Mouse (Mus musculus): Measurements from ENCODE around the gene Zbtb16. TPM values are rescaled to one million over a fixed set of nuclear protein-coding genes. Genes with fewer than 3 reads are reported as not detected.

Gene Zbtb16
- polyA plus RNA-seq, 1 experiment from 2014 or later = 5.3 TPM

DNA sequence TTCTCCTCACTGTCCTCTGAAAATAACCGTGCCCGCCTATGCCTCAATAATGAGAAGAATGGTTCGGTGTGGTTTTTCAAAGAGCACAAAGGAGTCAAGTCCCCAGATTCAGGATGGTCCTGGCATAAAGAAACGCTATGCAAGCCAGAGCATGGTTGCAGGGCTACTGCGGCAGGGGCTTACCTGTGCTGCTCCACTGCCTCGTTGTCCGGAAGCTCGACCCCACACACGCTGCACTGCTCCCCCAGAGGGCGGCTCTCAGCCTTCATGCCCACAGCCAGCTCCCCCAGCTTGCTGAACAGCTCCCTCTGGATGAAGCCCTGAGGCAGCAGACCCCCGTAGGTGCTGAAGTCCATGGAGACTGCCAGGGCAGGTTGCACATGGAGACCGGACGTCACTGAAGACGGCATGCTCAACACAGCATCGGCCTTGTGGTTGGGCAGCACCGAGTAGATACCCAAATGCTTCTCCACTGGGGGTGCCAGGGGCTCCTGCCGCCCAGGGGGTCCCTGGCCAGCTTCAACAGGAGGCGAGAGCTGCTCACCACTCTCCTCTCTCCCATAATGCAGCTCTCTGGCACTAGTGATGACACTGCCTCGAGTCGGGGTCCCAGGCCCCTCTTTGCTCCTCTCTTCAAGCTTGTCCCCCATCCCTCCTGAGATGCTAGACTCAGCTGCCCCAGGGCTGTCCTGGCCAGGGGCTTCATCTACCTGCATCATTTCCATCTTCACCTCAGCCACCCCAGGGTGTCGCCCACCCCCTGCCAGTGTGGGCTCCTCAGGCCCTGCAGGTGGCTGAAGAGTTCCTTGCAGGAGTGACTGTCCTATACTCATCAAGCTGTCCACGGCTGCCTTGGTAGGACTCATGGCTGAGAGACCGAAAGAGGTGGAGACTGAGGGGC lies 4.2 kb downstream of the Zbtb16 start:
- no peak for ATAC-seq (ENCODE audit: low FRiP score)
- H3K27me3 ChIP-seq (ENCODE audit: control insufficient read depth, insufficient read depth, low read length) = peaks cover 13% of the 10 kb centered on the region; the same call in 1 of the 2 replicates
- H3K4me3 ChIP-seq (replicated peaks; ENCODE audit: low read length) = no peak overlapping the region
- no peak for DNase-seq (ENCODE audit: low spot score)
- H3K27ac ChIP-seq = no peak overlapping the region
- no peaks in the 10 kb centered on the region for H3K9me3 ChIP-seq (ENCODE audit: control insufficient read depth, low read length)
- H3K9ac ChIP-seq = no peak overlapping the region
- peaks cover 3% of the 10 kb centered on the region; the same call in 1 of the 2 replicates for H3K4me1 ChIP-seq (replicated peaks; ENCODE audit: control insufficient read depth, insufficient read depth, low read length)
- WGBS = 81% methylated on average over 23 of the region's 23 CpGs
- H3K36me3 ChIP-seq (replicated peaks; ENCODE audit: control insufficient read depth, insufficient read depth) = peaks cover 6% of the 10 kb centered on the region; the same call in 1 of the 2 replicates
- no peak overlapping the region for H3K4me2 ChIP-seq (replicated peaks)

DNA sequence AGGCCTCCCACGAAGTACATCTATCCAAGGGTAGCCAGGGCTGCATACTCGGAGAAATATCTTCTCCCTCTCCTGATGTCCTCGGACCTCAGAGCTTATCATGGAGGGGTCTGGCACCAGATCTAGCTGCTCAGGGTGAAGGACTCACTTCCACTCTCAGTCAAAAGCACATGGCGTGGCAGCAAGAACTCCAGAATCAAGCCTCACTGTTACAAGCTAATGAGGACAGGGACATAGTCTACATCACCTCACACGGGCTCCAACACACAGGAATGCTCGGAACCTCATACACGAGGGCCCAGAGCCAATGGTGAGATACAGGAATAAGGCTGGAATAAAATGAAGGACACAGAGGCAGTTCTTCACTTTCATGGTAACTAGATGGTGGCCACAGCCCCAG lies 7.2 kb downstream of the Zbtb16 start:
- no peak for ATAC-seq (ENCODE audit: low FRiP score)
- WGBS = 90% methylated on average over 7 of the region's 7 CpGs
- no peak overlapping the region for H3K9ac ChIP-seq
- H3K4me1 ChIP-seq (replicated peaks; ENCODE audit: control insufficient read depth, insufficient read depth, low read length) = no peaks in the 10 kb centered on the region
- H3K27me3 ChIP-seq (ENCODE audit: control insufficient read depth, insufficient read depth, low read length) = peaks cover 3% of the 10 kb centered on the region; the same call in 1 of the 2 replicates
- H3K36me3 ChIP-seq (replicated peaks; ENCODE audit: control insufficient read depth, insufficient read depth) = peaks cover 6% of the 10 kb centered on the region; the same call in 1 of the 2 replicates
- H3K27ac ChIP-seq = no peak overlapping the region
- H3K4me2 ChIP-seq (replicated peaks) = no peak overlapping the region
- no peak overlapping the region for H3K4me3 ChIP-seq (replicated peaks; ENCODE audit: low read length)
- DNase-seq (ENCODE audit: low spot score) = no peak
- no peaks in the 10 kb centered on the region for H3K9me3 ChIP-seq (ENCODE audit: control insufficient read depth, low read length)

- H3K36me3 ChIP-seq (replicated peaks; ENCODE audit: control insufficient read depth, insufficient read depth) = no peaks in the 10 kb centered on the region
- DNase-seq (ENCODE audit: low spot score) = no peak
- no peaks in the 10 kb centered on the region for H3K9me3 ChIP-seq (ENCODE audit: control insufficient read depth, low read length)
- peaks cover 9% of the 10 kb centered on the region; the same call in 1 of the 2 replicates for H3K4me1 ChIP-seq (replicated peaks; ENCODE audit: control insufficient read depth, insufficient read depth, low read length)
- H3K4me3 ChIP-seq (replicated peaks; ENCODE audit: low read length) = no peak overlapping the region
- no peak overlapping the region for H3K9ac ChIP-seq
- ATAC-seq (ENCODE audit: low FRiP score) = no peak
- 89% methylated on average over 7 of the region's 7 CpGs for WGBS
- H3K27ac ChIP-seq = no peak overlapping the region
- no peaks in the 10 kb centered on the region for H3K27me3 ChIP-seq (ENCODE audit: control insufficient read depth, insufficient read depth, low read length)
- H3K4me2 ChIP-seq (replicated peaks) = no peak overlapping the region
Observed at GRCm38 (mm10) chr9:48826377-48826889, 9.6 kb downstream of the Zbtb16 start.

DNA sequence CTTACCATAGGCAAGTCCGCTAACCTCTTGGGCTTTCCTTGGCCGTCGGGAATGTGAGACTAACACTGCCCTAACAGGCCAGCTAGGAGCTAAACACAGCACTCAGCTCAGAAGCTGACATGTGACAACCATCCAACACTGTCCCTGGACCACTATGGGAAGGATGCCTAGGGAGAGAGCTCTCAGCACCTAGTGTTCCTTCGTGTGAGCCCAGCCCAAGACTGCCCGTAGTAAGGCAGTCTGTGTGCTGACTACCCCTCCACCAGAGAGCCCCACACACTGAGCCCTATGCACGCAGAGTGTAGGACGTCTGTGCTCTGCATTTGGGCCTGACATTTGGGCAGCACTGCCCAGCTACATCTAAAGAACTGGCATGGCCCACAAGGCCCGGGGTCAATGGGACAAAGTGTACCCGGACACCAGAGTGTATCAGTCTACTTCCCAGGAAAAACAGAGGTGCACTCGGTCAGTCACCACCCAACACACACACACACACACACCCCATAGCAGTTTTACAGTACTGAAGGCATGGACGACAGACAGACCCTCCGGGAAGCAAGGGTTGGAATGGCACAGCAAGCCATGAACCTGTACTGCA lies 11.4 kb downstream of the Zbtb16 start:
- WGBS = 67% methylated on average over 12 of the region's 12 CpGs
- no peak for DNase-seq (ENCODE audit: low spot score)
- Histone ChIP-seq H3K9ac (no peak overlapping the region), H3K36me3 (replicated peaks; ENCODE audit: control insufficient read depth, insufficient read depth) (no peaks in the 10 kb centered on the region), H3K27ac (no peak overlapping the region), H3K4me1 (replicated peaks; ENCODE audit: control insufficient read depth, insufficient read depth, low read length) (peaks cover 9% of the 10 kb centered on the region), H3K4me3 (replicated peaks; ENCODE audit: low read length) (no peak overlapping the region), H3K9me3 (ENCODE audit: control insufficient read depth, low read length) (no peaks in the 10 kb centered on the region), H3K27me3 (ENCODE audit: control insufficient read depth, insufficient read depth, low read length) (no peaks in the 10 kb centered on the region), H3K4me2 (replicated peaks) (no peak overlapping the region)
- no peak for ATAC-seq (ENCODE audit: low FRiP score)

- H3K9ac ChIP-seq = no peak overlapping the region
- no peaks in the 10 kb centered on the region for H3K9me3 ChIP-seq (ENCODE audit: control insufficient read depth, low read length)
- no peaks in the 10 kb centered on the region for H3K27me3 ChIP-seq (ENCODE audit: control insufficient read depth, insufficient read depth, low read length)
- no peak overlapping the region for H3K4me3 ChIP-seq (replicated peaks; ENCODE audit: low read length)
- no peaks in the 10 kb centered on the region for H3K36me3 ChIP-seq (replicated peaks; ENCODE audit: control insufficient read depth, insufficient read depth)
- no peak for DNase-seq (ENCODE audit: low spot score)
- H3K27ac ChIP-seq = no peak overlapping the region
- no peak for ATAC-seq (ENCODE audit: low FRiP score)
- no peak overlapping the region for H3K4me2 ChIP-seq (replicated peaks)
- peaks cover 9% of the 10 kb centered on the region for H3K4me1 ChIP-seq (replicated peaks; ENCODE audit: control insufficient read depth, insufficient read depth, low read length)
- WGBS = 48% methylated on average over 6 of the region's 6 CpGs
Observed at GRCm38 (mm10) chr9:48823851-48824250, 12.2 kb downstream of the Zbtb16 start.

DNA sequence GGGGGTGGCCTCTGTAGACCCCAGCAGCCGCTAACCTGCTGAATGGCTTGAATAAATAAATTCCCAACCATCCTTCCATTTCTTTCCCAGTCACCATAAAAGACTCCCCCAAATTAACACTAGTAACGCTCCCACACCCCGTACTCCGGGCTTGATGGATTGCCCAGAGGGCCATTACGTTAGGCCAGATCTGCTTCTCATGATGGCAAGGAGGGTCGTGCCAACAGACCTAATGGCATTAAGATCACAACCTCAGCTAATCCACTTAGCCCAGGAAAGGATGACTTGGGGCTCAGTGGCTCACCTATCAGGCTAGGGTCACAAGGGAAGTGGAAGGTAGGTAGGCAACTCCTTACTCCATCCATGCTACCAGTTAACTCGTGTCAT lies 12.7 kb downstream of the Zbtb16 start:
- Histone ChIP-seq H3K4me1 (replicated peaks; ENCODE audit: control insufficient read depth, insufficient read depth, low read length) (peaks cover 9% of the 10 kb centered on the region), H3K36me3 (replicated peaks; ENCODE audit: control insufficient read depth, insufficient read depth) (no peaks in the 10 kb centered on the region), H3K27ac (no peak overlapping the region), H3K27me3 (ENCODE audit: control insufficient read depth, insufficient read depth, low read length) (no peaks in the 10 kb centered on the region), H3K4me3 (replicated peaks; ENCODE audit: low read length) (no peak overlapping the region), H3K9me3 (ENCODE audit: control insufficient read depth, low read length) (no peaks in the 10 kb centered on the region), H3K9ac (no peak overlapping the region), H3K4me2 (replicated peaks) (no peak overlapping the region)
- DNase-seq (ENCODE audit: low spot score) (no peak), ATAC-seq (ENCODE audit: low FRiP score) (no peak)
- 56% methylated on average over 7 of the region's 7 CpGs for WGBS

GRCm38 (mm10) chr9:48822586-48823318 lies 13.3 kb downstream of the Zbtb16 start:
- 43% methylated on average over 18 of the region's 18 CpGs for WGBS
- Histone ChIP-seq H3K4me2 (replicated peaks) (no peak overlapping the region), H3K27me3 (ENCODE audit: control insufficient read depth, insufficient read depth, low read length) (no peaks in the 10 kb centered on the region), H3K9ac (no peak overlapping the region), H3K4me1 (replicated peaks; ENCODE audit: control insufficient read depth, insufficient read depth, low read length) (peaks cover 9% of the 10 kb centered on the region), H3K36me3 (replicated peaks; ENCODE audit: control insufficient read depth, insufficient read depth) (no peaks in the 10 kb centered on the region), H3K4me3 (replicated peaks; ENCODE audit: low read length) (no peak overlapping the region), H3K9me3 (ENCODE audit: control insufficient read depth, low read length) (no peaks in the 10 kb centered on the region), H3K27ac (no peak overlapping the region)
- DNase-seq (ENCODE audit: low spot score) (no peak), ATAC-seq (ENCODE audit: low FRiP score) (no peak)

DNA sequence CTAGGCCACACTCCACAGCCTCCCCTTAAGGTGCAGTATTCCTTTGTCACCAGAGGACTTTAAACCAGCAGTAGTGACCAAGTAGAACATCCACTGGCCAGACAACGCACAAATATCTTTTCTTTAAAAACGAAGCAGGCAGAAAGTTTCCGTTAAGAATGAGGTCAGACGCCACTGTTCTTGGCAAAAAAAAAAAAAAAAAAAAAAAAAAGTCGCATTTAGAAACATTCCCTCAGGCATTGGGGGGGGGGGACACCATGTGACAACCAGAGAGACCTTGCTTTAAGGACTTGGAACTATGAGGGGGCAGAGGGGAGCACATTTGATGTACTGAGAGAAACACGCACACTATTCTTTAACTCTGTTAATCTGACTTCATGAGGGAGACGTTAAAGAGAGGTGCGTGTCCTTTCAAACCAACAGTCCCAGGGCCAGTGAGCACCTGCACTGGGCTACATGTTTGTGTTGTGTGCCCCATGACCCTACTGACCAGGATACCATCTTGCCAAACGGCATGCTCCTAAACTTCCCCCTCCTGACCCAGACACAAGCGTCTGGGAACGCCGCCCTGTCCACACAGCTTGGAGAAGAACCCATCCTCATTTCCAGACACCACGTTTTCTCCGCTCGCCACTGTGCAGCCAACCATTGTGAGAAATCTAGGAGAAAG lies 14.0 kb downstream of the Zbtb16 start:
- Histone ChIP-seq H3K27ac (no peak overlapping the region), H3K9me3 (ENCODE audit: control insufficient read depth, low read length) (no peaks in the 10 kb centered on the region), H3K4me2 (replicated peaks) (no peak overlapping the region), H3K27me3 (ENCODE audit: control insufficient read depth, insufficient read depth, low read length) (no peaks in the 10 kb centered on the region), H3K36me3 (replicated peaks; ENCODE audit: control insufficient read depth, insufficient read depth) (no peaks in the 10 kb centered on the region), H3K4me3 (replicated peaks; ENCODE audit: low read length) (no peak overlapping the region), H3K4me1 (replicated peaks; ENCODE audit: control insufficient read depth, insufficient read depth, low read length) (peaks cover 9% of the 10 kb centered on the region), H3K9ac (no peak overlapping the region)
- DNase-seq (ENCODE audit: low spot score) (no peak), ATAC-seq (ENCODE audit: low FRiP score) (no peak)
- 72% methylated on average over 14 of the region's 15 CpGs for WGBS
